Mouse (Mus musculus) CH12.LX (cell line): ENCODE results near the gene Tsr2. TPM values are rescaled to one million over a fixed set of nuclear protein-coding genes. Genes with fewer than 3 reads are reported as not detected.

Experiments
- DNase-seq: peaks from one replicate; pipeline ENCODE4 v3.0.0-alpha.2; 2013; ENCODE audit errors: extremely low read depth
- H3K27ac ChIP-seq: 2 replicates; pipeline ENCODE4 v1.5.1; 2012; ENCODE audit warnings: low read depth, mild to moderate bottlenecking, control low read depth, moderate library complexity; ENCODE audit not compliant: insufficient read depth
- H3K27me3 ChIP-seq: replicated peaks from 2 replicates; pipeline ENCODE3; 2012; ENCODE audit warnings: inconsistent platforms
- H3K36me3 ChIP-seq, 2 experiments: replicated peaks in 1 of 2; 2 replicates each; pipeline versions ENCODE3 to v1.6.1; 2012; ENCODE audit warnings: inconsistent platforms in 1 of 2, low read length in 1 of 2, mild to moderate bottlenecking in 1 of 2, mixed read lengths in 1 of 2, moderate library complexity in 1 of 2; ENCODE audit not compliant: control insufficient read depth in 1 of 2, insufficient read depth in 1 of 2
- H3K4me1 ChIP-seq, 2 experiments: 2 replicates each; pipeline ENCODE4 v1.6.1; 2012; ENCODE audit warnings: inconsistent platforms in 1 of 2, moderate library complexity in 1 of 2; ENCODE audit not compliant: insufficient read depth in 2 of 2, control insufficient read depth in 1 of 2
- H3K4me2 ChIP-seq: 2 replicates; pipeline ENCODE4 v1.6.1; 2012; ENCODE audit warnings: low read depth, mild to moderate bottlenecking, control low read depth; ENCODE audit not compliant: poor library complexity, insufficient read depth, severe bottlenecking
- H3K4me3 ChIP-seq, 3 experiments: fragments of 150-350 bp in 1 of 3; sonication (generic) in 1 of 3; replicated peaks in 1 of 3; 2 replicates each; pipeline versions ENCODE3 to v1.5.1; 2011 to 2012; ENCODE audit warnings: low read depth in 2 of 3, low read length in 2 of 3, mild to moderate bottlenecking in 2 of 3, moderate library complexity in 2 of 3, control low read depth in 1 of 3, improper control_type of control experiment in 1 of 3, inconsistent platforms in 1 of 3, mixed read lengths in 1 of 3; ENCODE audit not compliant: poor library complexity in 1 of 3
- H3K79me2 ChIP-seq: replicated peaks from 2 replicates; pipeline ENCODE4 v1.6.1; 2012; ENCODE audit warnings: mild to moderate bottlenecking, moderate library complexity; ENCODE audit not compliant: control insufficient read depth, poor library complexity, insufficient read depth, severe bottlenecking; ENCODE audit errors: extremely low read depth
- H3K9ac ChIP-seq: 2 replicates; pipeline ENCODE4 v1.6.1; 2012; ENCODE audit warnings: low read depth, mild to moderate bottlenecking, control low read depth, moderate library complexity; ENCODE audit not compliant: insufficient read depth
- H3K9me3 ChIP-seq: replicated peaks from 2 replicates; pipeline ENCODE3; 2012; ENCODE audit warnings: low read length, inconsistent platforms, mixed read lengths
- CHD2 ChIP-seq: IDR thresholded peaks from 2 replicates; pipeline ENCODE4 v1.6.1; 2011; ENCODE audit warnings: low read length, improper control_type of control experiment
- CTCF ChIP-seq, 2 experiments: IDR thresholded peaks in 1 of 2; conservative IDR thresholded peaks in 1 of 2; 2 replicates each; pipeline ENCODE4 v1.5.1; 2011 to 2012; ENCODE audit warnings: low read depth in 2 of 2, low read length in 2 of 2, improper control_type of control experiment in 1 of 2, inconsistent platforms in 1 of 2, mild to moderate bottlenecking in 1 of 2, moderate library complexity in 1 of 2
- ELF1 ChIP-seq: IDR thresholded peaks from 2 replicates; pipeline ENCODE4 v1.6.1; 2014; ENCODE audit warnings: low read depth, mild to moderate bottlenecking, inconsistent platforms, low read length, improper control_type of control experiment
- EP300 ChIP-seq: IDR thresholded peaks from 2 replicates; pipeline ENCODE4 v1.6.1; 2011; ENCODE audit warnings: low read length, improper control_type of control experiment
- HCFC1 ChIP-seq: IDR thresholded peaks from 2 replicates; pipeline ENCODE4 v1.6.1; 2012; ENCODE audit warnings: low read depth, mild to moderate bottlenecking, inconsistent platforms, low read length, improper control_type of control experiment
- IRF4 ChIP-seq: IDR thresholded peaks from 2 replicates; pipeline ENCODE4 v1.6.1; 2014; ENCODE audit warnings: low read depth, mild to moderate bottlenecking, inconsistent platforms, low read length, improper control_type of control experiment
- JUN ChIP-seq: IDR thresholded peaks from 2 replicates; pipeline ENCODE4 v1.6.1; 2011; ENCODE audit warnings: low read depth, mild to moderate bottlenecking, low read length, improper control_type of control experiment, moderate library complexity; ENCODE audit not compliant: insufficient read depth
- JUND ChIP-seq: conservative IDR thresholded peaks from 2 replicates; pipeline ENCODE4 v1.6.1; 2011; ENCODE audit warnings: low read depth, low read length, improper control_type of control experiment
- MAFK ChIP-seq: IDR thresholded peaks from 2 replicates; pipeline ENCODE4 v1.6.1; 2011; ENCODE audit warnings: low read length, improper control_type of control experiment; ENCODE audit not compliant: insufficient replicate concordance
- MEF2A ChIP-seq: IDR thresholded peaks from 2 replicates; pipeline ENCODE4 v1.6.1; 2014; ENCODE audit warnings: low read depth, mild to moderate bottlenecking, inconsistent platforms, low read length, improper control_type of control experiment, borderline replicate concordance
- SMC3 ChIP-seq: IDR thresholded peaks from 2 replicates; pipeline ENCODE4 v1.6.1; 2011; ENCODE audit warnings: low read depth, low read length, improper control_type of control experiment
- TBP ChIP-seq: conservative IDR thresholded peaks from 2 replicates; pipeline ENCODE4 v1.6.1; 2011; ENCODE audit warnings: low read depth, low read length, improper control_type of control experiment
- TCF12 ChIP-seq: IDR thresholded peaks from 2 replicates; pipeline ENCODE4 v1.6.1; 2014; ENCODE audit warnings: low read depth, mild to moderate bottlenecking, inconsistent platforms, low read length, improper control_type of control experiment
- USF1 ChIP-seq: IDR thresholded peaks from 2 replicates; pipeline ENCODE4 v1.6.1; 2014; ENCODE audit warnings: low read depth, mild to moderate bottlenecking, inconsistent platforms, low read length, improper control_type of control experiment
- ZC3H11A ChIP-seq: IDR thresholded peaks from 2 replicates; pipeline ENCODE4 v1.6.1; 2012; ENCODE audit warnings: low read depth, mild to moderate bottlenecking, inconsistent platforms, low read length, improper control_type of control experiment
- ZMIZ1 ChIP-seq: IDR thresholded peaks from 2 replicates; pipeline ENCODE4 v1.6.1; 2012; ENCODE audit warnings: low read depth, mild to moderate bottlenecking, inconsistent platforms, low read length, improper control_type of control experiment
- dilution Hi-C: fragments of 300-500 bp; cut with MboI; formaldehyde crosslinking; loops from 2 replicates; pipeline ENCODE4 v1.14.3; 2020; ENCODE audit warnings: low sequenced_read_pairs; ENCODE audit not compliant: extremely low pct_unique_long_range_greater_than_20kb, extremely low pct_ligation_motif_present
- in situ Hi-C: fragments of 300-500 bp; cut with MboI; formaldehyde crosslinking; loops from 3 replicates; pipeline ENCODE4 v1.14.3; 2019; ENCODE audit warnings: low sequenced_read_pairs, low pct_ligation_motif_present, low pct_unique_long_range_greater_than_20kb, mixed read lengths
- polyA plus RNA-seq: library from polyadenylated mRNA; unstranded; fragments of >175 nt; gene quantifications from 2 replicates; pipeline ENCODE4 v1.2.1, GENCODE M21; 2012; ENCODE audit warnings: low read depth; ENCODE audit not compliant: insufficient read length
- total RNA-seq, 2 experiments: library from RNA; depleted of rRNA; stranded (reverse); fragments of 300-350 nt in 1 of 2; fragments of >200 nt in 1 of 2; gene quantifications; 2 replicates each; pipeline ENCODE4 v1.2.3; 2012 to 2014

Gene Tsr2
- total and polyA plus RNA-seq, 3 experiments = 15.8 to 77.8 (median 44.5) TPM

- Histone ChIP-seq H3K4me1 (peaks cover 0 to 2% of the 10 kb centered on the region in 2 experiments; a peak in 3 of 4 replicates), H3K27me3 (no peaks in the 10 kb centered on the region), H3K36me3 (no peaks in the 10 kb centered on the region), H3K9me3 (no peaks in the 10 kb centered on the region), H3K4me2 (no peak overlapping the region), H3K27ac (no peak overlapping the region), H3K9ac (no peak overlapping the region)
- TF ChIP-seq ELF1 (no peak), JUND (no peak), CTCF (conservative IDR thresholded peaks at IDR 0.05 in 1 of 2, IDR thresholded peaks at IDR 0.05 in 1 of 2; ENCODE audit: low read depth in 2 of 2, low read length in 2 of 2) (no peak), ZC3H11A (no peak), USF1 (no peak), ZMIZ1 (no peak), IRF4 (no peak), EP300 (no peak), MAFK (no peak), CHD2 (no peak), SMC3 (no peak), MEF2A (no peak), JUN (no peak)
- TF ChIP-seq, all 38 proteins: peak for 0
- Histone ChIP-seq H3K79me2 (no peaks in the 10 kb centered on the region), H3K4me3 (no peak overlapping the region)
- no peak for DNase-seq
- dilution Hi-C loops (no loop called here), in situ Hi-C loops (no loop called here)
Measured at GRCm38 (mm10) chrX:151067876-151068275, 28.5 kb downstream of the Tsr2 start.

GRCm38 (mm10) chrX:151066071-151066666, 30.2 kb downstream of the Tsr2 start:
- in situ Hi-C loops = no loop called here
- H3K9me3 ChIP-seq = no peaks in the 10 kb centered on the region
- no peak overlapping the region for H3K27ac ChIP-seq
- no peak for DNase-seq
- TF ChIP-seq TBP (no peak), TCF12 (no peak), SMC3 (no peak), CTCF (conservative IDR thresholded peaks at IDR 0.05 in 1 of 2, IDR thresholded peaks at IDR 0.05 in 1 of 2; ENCODE audit: low read depth in 2 of 2, low read length in 2 of 2) (no peak), EP300 (no peak), JUN (no peak), HCFC1 (no peak)
- TF ChIP-seq, all 38 proteins: peak for 0
- Histone ChIP-seq H3K4me1 (peaks cover 3 to 17% of the 10 kb centered on the region in 2 experiments; a peak in 3 of 4 replicates), H3K27me3 (no peaks in the 10 kb centered on the region), H3K4me2 (no peak overlapping the region), H3K36me3 (no peaks in the 10 kb centered on the region), H3K4me3 (no peak overlapping the region), H3K9ac (no peak overlapping the region), H3K79me2 (no peaks in the 10 kb centered on the region)
- dilution Hi-C loops = no loop called here
